Mouse (Mus musculus) embryonic facial prominence, embryonic 12.5 days (tissue): ENCODE results near the gene Adcy5. TPM values are rescaled to one million over a fixed set of nuclear protein-coding genes. Genes with fewer than 3 reads are reported as not detected.

Source experiments
- ATAC-seq: fragments of 200-750 bp; cut with Nextera tagmentation; 2 replicates; pipeline ENCODE4 v1.8.0; 2017; ENCODE audit not compliant: insufficient number of reproducible peaks, insufficient read depth, low FRiP score, low TSS enrichment
- H3K27ac ChIP-seq: fragments of 300-500 bp; sonication (generic); 2 replicates; pipeline ENCODE4 v1.5.1; 2016; ENCODE audit warnings: mild to moderate bottlenecking
- H3K27me3 ChIP-seq: fragments of 300-500 bp; sonication (generic); 2 replicates; pipeline ENCODE4 v1.6.1; 2016; ENCODE audit warnings: mild to moderate bottlenecking, moderate library complexity
- H3K36me3 ChIP-seq: fragments of 300-500 bp; sonication (generic); 2 replicates; pipeline ENCODE4 v1.6.1; 2016; ENCODE audit warnings: mild to moderate bottlenecking
- H3K4me1 ChIP-seq: fragments of 300-500 bp; sonication (generic); 2 replicates; pipeline ENCODE4 v1.6.1; 2016
- H3K4me2 ChIP-seq: fragments of 300-500 bp; sonication (generic); replicated peaks from 2 replicates; pipeline ENCODE4 v1.6.1; 2016; ENCODE audit warnings: mild to moderate bottlenecking, moderate library complexity
- H3K4me3 ChIP-seq: fragments of 300-500 bp; sonication (generic); 2 replicates; pipeline ENCODE4 v1.5.1; 2016; ENCODE audit warnings: mild to moderate bottlenecking
- H3K9ac ChIP-seq: fragments of 300-500 bp; sonication (generic); 2 replicates; pipeline ENCODE4 v1.6.1; 2016; ENCODE audit warnings: mild to moderate bottlenecking, moderate library complexity
- H3K9me3 ChIP-seq: fragments of 300-500 bp; sonication (generic); 2 replicates; pipeline ENCODE4 v1.6.1; 2016; ENCODE audit warnings: mild to moderate bottlenecking, moderate library complexity
- WGBS: fragments of 180-500 bp; shearing (Covaris S2); methylation state at CpG from one replicate; pipeline ENCODE4 v1.1.7; 2016; 5-methylcytosine and 5-hydroxymethylcytosine counted together
- polyA plus RNA-seq: library from polyadenylated mRNA; unstranded; fragments of >200 nt; fragmentation: Nextera tagmentation; extraction: Ambion mirVana; gene quantifications from 2 replicates; pipeline ENCODE4 v1.2.1, GENCODE M21; 2016

Adcy5 gene
- polyA plus RNA-seq, 1 experiment from 2014 or later, result 2.1 TPM

DNA sequence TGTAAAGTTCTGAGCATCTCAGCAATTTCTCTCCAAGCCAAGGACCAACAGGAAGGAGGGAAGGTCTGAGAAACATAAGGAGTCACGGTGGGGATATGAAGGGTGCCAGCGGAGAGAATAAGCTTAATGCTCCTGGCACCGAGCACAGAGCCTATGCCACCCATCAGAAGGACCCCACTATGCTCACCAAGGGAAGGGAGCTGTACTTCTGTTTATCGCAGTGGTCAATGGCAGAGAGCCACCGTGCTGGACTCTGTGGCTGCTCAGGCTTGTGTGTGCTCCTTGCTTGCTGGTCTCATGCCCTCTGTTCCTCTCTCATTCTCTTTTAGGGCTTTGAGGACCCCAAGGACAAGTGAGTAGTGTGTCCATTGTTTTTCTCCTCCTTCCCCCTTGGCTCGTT is 123.5 kb downstream of the Adcy5 start:
- WGBS, result 82% methylated on average over 6 of the region's 6 CpGs
- H3K27ac ChIP-seq, result no peak overlapping the region
- H3K4me3 ChIP-seq, result no peak overlapping the region
- no peak for ATAC-seq
- no peaks in the 10 kb centered on the region for H3K4me1 ChIP-seq
- H3K9ac ChIP-seq, result no peak overlapping the region
- 0 out of 2 replicates have a peak, but pooled peaks cover 4% of the 10 kb centered on the region for H3K27me3 ChIP-seq
- H3K36me3 ChIP-seq, result no peaks in the 10 kb centered on the region
- no peaks in the 10 kb centered on the region for H3K9me3 ChIP-seq
- H3K4me2 ChIP-seq, result no peak overlapping the region

DNA sequence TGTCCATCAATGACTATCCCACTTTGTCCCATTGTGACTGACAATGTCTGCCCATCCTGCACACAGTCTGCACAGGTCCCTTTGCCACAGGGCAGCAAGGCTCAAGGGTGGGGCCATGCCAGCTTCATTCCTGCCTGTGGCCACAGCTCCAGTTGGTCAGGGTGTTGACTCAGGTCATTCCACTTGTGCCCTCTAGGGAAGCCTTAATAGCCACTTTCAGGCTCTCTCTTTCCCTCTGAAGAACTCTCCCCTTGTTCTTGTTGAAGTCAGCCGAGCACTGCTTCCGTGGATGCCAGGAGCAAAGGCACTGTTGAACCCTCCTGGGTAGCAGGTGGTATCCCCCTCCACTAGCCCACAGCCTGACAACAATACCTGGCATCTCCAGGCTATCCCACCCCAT is 127.8 kb downstream of the Adcy5 start:
- no peaks in the 10 kb centered on the region for H3K27me3 ChIP-seq
- WGBS, result 76% methylated on average over 2 of the region's 2 CpGs
- no peak overlapping the region for H3K9ac ChIP-seq
- peaks cover 8% of the 10 kb centered on the region for H3K36me3 ChIP-seq
- H3K4me2 ChIP-seq, result no peak overlapping the region
- no peak for ATAC-seq
- no peaks in the 10 kb centered on the region for H3K4me1 ChIP-seq
- H3K27ac ChIP-seq, result no peak overlapping the region
- H3K9me3 ChIP-seq, result no peaks in the 10 kb centered on the region
- H3K4me3 ChIP-seq, result no peak overlapping the region

DNA sequence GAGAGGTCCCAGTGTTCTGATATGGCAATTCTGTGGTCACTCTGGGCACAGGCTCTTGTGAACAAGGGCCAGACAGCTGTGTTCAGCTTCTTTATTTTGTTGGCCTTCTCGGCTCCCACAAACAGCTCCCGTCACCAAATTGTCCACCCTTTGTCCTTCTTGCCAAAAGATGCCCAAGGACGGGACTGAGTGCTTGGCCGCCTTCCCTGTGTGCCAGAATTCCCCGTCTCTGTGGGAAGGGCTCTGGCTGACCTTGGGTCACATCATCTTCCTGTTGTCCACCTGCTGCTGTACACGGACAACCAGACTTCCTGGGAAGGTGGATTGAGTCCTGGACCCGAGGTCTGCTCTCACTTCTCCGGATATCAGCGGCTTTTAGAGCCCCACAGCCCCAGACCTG is 131.1 kb downstream of the Adcy5 start:
- Histone ChIP-seq H3K36me3 (peaks cover 8% of the 10 kb centered on the region), H3K27me3 (no peaks in the 10 kb centered on the region), H3K9ac (no peak overlapping the region), H3K4me3 (no peak overlapping the region), H3K4me2 (no peak overlapping the region), H3K27ac (no peak overlapping the region), H3K9me3 (no peaks in the 10 kb centered on the region), H3K4me1 (no peaks in the 10 kb centered on the region)
- ATAC-seq, result no peak
- 76% methylated on average over 9 of the region's 9 CpGs for WGBS

DNA sequence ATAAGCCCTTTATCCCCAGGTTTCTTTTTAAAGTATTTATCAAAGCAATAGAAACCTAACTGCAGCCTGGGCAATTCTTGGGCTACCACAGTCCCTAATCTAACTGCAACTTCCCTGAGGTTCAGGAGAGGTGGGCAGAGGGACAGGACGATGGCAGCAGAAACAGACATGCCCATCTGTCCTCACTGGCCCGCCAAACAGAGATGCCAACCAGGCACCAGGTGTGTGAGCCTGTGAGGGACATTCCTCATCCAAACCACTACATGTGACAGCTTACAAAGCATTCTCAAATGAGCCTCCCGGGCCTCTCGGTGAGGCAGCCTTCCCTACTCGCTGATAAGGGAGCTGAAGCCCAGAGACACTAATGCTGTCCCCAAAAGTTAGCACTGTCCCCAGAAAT is 132.6 kb downstream of the Adcy5 start:
- 92% methylated on average over 5 of the region's 5 CpGs for WGBS

DNA sequence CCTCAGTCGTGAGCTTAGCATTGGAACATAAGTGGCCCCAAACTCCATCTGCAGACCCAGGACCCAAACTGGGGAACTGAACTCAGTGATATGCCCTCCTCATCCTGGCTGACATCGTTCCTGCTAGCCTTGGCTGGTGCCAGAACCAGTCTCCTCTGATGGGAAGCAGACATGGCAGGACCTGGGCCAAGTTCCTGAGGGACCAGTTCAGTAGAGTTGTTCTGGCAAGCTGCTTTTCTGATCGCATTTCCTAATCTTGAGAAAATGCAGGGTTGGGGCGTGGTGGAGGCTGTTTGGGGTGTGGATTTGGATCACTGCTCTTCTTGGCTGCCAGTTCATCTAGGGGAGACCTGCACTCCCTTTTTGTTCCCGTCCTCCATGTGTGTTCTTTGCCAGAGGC is 143.1 kb downstream of the Adcy5 start:
- Histone ChIP-seq H3K4me3 (no peak overlapping the region), H3K9ac (no peak overlapping the region), H3K9me3 (no peaks in the 10 kb centered on the region), H3K27ac (no peak overlapping the region), H3K36me3 (no peaks in the 10 kb centered on the region), H3K4me1 (no peaks in the 10 kb centered on the region), H3K27me3 (no peaks in the 10 kb centered on the region), H3K4me2 (no peak overlapping the region)
- 76% methylated on average over 5 of the region's 5 CpGs for WGBS
- ATAC-seq, result no peak

More for the DNA sequence above, 132.6 kb downstream of the Adcy5 start:
- H3K9ac ChIP-seq, result no peak overlapping the region
- no peaks in the 10 kb centered on the region for H3K9me3 ChIP-seq
- H3K4me1 ChIP-seq, result no peaks in the 10 kb centered on the region
- H3K36me3 ChIP-seq, result peaks cover 8% of the 10 kb centered on the region
- H3K27ac ChIP-seq, result no peak overlapping the region
- no peak for ATAC-seq
- no peaks in the 10 kb centered on the region for H3K27me3 ChIP-seq
- no peak overlapping the region for H3K4me2 ChIP-seq
- no peak overlapping the region for H3K4me3 ChIP-seq

DNA sequence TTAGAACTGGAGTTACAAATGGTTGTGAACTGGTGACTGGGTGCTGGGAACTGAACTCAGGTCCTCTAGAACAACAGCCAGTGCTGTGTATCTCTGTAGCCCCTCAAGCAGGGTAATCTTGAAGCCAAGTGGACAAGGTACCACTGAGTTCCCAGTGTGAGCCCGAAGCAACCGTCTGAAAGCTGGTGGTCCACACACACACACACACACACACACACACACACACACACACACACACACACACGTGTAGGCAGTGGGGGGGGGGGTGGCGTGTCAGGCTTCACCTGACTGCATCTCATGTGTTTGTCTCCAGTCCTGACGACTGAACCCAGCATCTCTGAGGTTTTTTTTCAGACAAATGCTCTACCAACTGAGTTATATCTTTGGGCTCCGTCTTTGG is 145.5 kb downstream of the Adcy5 start:
- Histone ChIP-seq H3K4me2 (no peak overlapping the region), H3K27ac (no peak overlapping the region), H3K27me3 (no peaks in the 10 kb centered on the region), H3K36me3 (peaks cover 5% of the 10 kb centered on the region; the same call in 1 of the 2 replicates), H3K9ac (no peak overlapping the region), H3K9me3 (no peaks in the 10 kb centered on the region), H3K4me1 (no peaks in the 10 kb centered on the region), H3K4me3 (no peak overlapping the region)
- ATAC-seq, result no peak
- WGBS, result 84% methylated on average over 6 of the region's 6 CpGs

DNA sequence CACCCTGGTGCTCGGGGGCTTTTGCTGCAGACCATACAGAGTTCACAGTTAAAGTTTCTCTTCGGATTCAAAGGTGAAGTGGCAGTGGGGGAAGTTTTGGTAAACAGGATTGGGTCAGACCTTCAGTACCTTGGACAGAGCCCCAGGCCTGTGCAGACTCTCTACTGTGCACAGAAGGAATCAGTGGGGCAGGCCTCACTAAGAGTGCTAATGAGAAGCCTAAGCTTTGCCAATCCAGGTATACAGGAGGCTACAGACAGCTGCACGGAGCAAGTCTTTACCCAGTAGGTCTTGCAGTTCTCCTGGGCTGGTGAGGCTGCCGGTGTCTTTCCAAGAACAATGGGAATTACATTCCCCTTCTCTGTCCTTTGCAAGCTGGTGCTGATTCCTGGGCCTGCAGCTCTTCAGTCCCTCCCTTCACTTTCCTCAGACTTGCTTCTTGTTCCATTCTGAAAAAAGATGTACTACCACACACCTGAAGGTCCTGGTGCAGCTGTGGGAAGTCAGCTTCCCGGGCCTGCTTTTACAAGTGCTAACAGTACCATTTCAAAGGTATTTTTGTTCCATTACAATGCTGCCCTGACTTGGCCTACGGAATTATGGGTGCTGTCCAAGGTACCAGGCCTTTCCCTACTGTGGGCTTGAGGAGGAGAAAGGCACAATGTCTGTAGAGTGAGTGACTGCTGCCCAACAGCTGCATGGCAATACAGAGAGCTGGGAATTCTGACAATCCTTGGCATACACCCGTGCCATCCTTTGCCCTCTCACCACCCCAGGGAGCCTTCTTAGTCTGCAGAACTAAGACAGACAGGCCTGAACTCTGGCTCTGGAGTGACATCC is 148.0 kb downstream of the Adcy5 start:
- no peak overlapping the region for H3K9ac ChIP-seq
- no peaks in the 10 kb centered on the region for H3K4me1 ChIP-seq
- no peaks in the 10 kb centered on the region for H3K27me3 ChIP-seq
- H3K4me2 ChIP-seq, result no peak overlapping the region
- H3K4me3 ChIP-seq, result no peak overlapping the region
- 52% methylated on average over 7 of the region's 7 CpGs for WGBS
- no peaks in the 10 kb centered on the region for H3K9me3 ChIP-seq
- ATAC-seq, result no peak
- H3K27ac ChIP-seq, result no peak overlapping the region
- peaks cover 7% of the 10 kb centered on the region; the same call in 1 of the 2 replicates for H3K36me3 ChIP-seq

DNA sequence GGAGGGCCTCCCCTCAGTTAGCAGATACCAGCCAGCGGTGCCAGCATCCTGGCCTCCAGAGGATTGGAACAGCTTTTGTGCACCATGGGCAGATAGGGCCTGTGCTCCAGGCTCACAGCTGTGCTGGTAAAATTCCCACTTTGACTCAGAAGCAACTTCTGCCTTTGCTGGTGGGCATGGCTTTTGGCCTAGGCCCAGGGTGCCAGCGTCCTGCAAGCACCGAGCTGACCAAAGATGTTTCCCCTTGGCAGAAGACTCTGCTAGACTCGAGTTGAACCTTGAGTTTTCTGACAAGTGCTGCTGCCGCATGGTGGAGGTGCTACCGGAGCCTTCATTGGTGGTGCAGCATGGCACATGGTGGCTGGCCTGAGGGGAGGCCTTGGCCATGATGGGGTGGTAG is 149.0 kb downstream of the Adcy5 start:
- H3K4me2 ChIP-seq, result no peak overlapping the region
- H3K9me3 ChIP-seq, result no peaks in the 10 kb centered on the region
- WGBS, result 89% methylated on average over 6 of the region's 6 CpGs
- H3K36me3 ChIP-seq, result peaks cover 7% of the 10 kb centered on the region; the same call in 1 of the 2 replicates
- no peaks in the 10 kb centered on the region for H3K4me1 ChIP-seq
- no peaks in the 10 kb centered on the region for H3K27me3 ChIP-seq
- H3K4me3 ChIP-seq, result no peak overlapping the region
- no peak for ATAC-seq
- no peak overlapping the region for H3K27ac ChIP-seq
- H3K9ac ChIP-seq, result no peak overlapping the region

DNA sequence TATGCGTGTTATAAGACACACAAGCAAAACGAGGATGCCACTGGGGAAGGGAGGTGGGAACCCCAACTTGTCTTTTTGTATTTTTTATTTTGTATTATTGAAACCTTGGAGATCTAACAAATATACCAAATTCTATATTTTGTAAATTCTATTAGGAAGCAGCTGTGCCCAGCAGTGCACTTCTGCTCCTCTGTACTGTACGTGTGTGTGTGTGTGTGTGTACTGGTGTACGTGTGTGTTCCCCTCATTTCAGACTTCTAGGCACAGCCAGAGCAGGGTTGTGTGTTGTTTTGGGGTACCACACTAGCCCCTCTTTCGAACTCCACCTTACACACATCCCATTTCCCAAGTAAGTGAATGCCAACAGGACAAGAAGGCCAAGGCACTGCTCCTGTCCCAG is 149.7 kb downstream of the Adcy5 start:
- no peak for ATAC-seq
- Histone ChIP-seq H3K27ac (no peak overlapping the region), H3K9me3 (no peaks in the 10 kb centered on the region), H3K4me1 (no peaks in the 10 kb centered on the region), H3K4me2 (no peak overlapping the region), H3K27me3 (no peaks in the 10 kb centered on the region), H3K36me3 (peaks cover 7% of the 10 kb centered on the region; the same call in 1 of the 2 replicates), H3K9ac (no peak overlapping the region), H3K4me3 (no peak overlapping the region)
- 87% methylated on average over 5 of the region's 5 CpGs for WGBS

DNA sequence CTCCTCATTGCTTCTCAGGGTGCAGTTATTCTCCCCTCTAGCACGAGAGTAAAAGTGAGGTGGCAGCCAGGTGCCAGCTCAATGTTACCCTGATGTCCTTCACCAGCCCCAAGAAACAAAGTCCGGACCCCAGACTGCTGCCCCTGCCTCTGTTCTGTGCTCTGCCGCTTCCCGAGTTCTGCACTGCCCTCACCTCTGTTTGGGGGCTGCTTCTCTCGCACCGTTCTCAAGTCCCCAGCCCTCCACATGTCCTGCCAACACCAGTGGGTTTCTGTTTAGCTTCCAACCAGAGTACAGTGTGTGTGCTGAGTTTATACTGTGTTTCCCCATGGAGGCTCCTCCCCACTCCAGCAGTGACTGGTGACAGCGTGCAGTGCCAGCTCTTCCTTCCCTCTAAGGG is 150.5 kb downstream of the Adcy5 start:
- H3K27ac ChIP-seq, result no peak overlapping the region
- peaks cover 7% of the 10 kb centered on the region; the same call in 1 of the 2 replicates for H3K36me3 ChIP-seq
- ATAC-seq, result no peak
- H3K4me2 ChIP-seq, result no peak overlapping the region
- H3K4me3 ChIP-seq, result no peak overlapping the region
- H3K27me3 ChIP-seq, result no peaks in the 10 kb centered on the region
- no peaks in the 10 kb centered on the region for H3K9me3 ChIP-seq
- 86% methylated on average over 7 of the region's 7 CpGs for WGBS
- H3K4me1 ChIP-seq, result no peaks in the 10 kb centered on the region
- H3K9ac ChIP-seq, result no peak overlapping the region

DNA sequence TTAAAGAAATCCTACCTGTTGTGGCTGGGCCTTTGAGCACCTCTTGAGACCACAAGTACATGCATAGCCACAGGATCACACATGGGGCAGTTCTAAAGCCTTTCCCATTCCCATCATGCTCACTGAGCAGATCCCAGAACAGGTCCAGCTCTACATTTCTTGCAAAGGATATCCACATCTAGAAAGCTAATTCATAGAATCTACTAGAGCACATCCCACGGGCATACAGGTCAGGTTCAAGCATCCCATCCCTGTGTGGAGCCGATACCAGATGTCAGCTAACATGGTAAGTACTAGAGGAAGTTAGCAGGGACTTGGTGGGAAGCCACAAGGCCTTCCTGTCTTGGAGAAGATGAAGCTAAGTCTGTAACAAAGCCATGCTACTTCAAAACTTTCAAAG is 152.0 kb downstream of the Adcy5 start:
- WGBS, result 82% methylated on average over 2 of the region's 2 CpGs
- Histone ChIP-seq H3K4me3 (no peak overlapping the region), H3K9ac (no peak overlapping the region)

DNA sequence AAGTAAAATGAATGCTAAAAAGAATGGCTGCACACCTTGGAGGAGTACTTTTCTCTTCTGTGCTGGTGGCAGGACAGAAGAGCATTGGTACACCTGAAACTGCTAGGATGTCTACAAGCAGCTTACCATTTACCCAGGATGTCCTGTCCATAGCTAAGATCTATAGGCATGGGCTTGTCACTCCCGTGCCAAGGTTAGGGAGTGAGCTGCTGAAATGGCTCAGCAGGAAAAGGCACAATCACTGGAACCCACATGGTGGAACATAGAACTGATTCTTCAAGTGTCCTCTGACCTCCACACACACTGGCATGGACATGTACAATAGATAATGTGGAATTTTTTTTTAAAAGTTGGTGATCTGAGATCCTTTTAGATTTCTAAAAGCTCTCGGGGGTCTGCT is 152.7 kb downstream of the Adcy5 start:
- ATAC-seq, result no peak
- Histone ChIP-seq H3K9me3 (no peaks in the 10 kb centered on the region), H3K4me3 (no peak overlapping the region), H3K4me2 (no peak overlapping the region), H3K27me3 (no peaks in the 10 kb centered on the region), H3K27ac (no peak overlapping the region), H3K4me1 (no peaks in the 10 kb centered on the region), H3K9ac (no peak overlapping the region), H3K36me3 (peaks cover 7% of the 10 kb centered on the region; the same call in 1 of the 2 replicates)
- WGBS, result 78% methylated on average over 2 of the region's 2 CpGs

More for the DNA sequence above, 152.0 kb downstream of the Adcy5 start:
- no peaks in the 10 kb centered on the region for H3K27me3 ChIP-seq
- H3K4me1 ChIP-seq, result no peaks in the 10 kb centered on the region
- peaks cover 7% of the 10 kb centered on the region; the same call in 1 of the 2 replicates for H3K36me3 ChIP-seq
- no peaks in the 10 kb centered on the region for H3K9me3 ChIP-seq
- H3K4me2 ChIP-seq, result no peak overlapping the region
- no peak overlapping the region for H3K27ac ChIP-seq
- ATAC-seq, result no peak
